Mouse (Mus musculus): ENCODE measurements around the gene Hexb.

DNA sequence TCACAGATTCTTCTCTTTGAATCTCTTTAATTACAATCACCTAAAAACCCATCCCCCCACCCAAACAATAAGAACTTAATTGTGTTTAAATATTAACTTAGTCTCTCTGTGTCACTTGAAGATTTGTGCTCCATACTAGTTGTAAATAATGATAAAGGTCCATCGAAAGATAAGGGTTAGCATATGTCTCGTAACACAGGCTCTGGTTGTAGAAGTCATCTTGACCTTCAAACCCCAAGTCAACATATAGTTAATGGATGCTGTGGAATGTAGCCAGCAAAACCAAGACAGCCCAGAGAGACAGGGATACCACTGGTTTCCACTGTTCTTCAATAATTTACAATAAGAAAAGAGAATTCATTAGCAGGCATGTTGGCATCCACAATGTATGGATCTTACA, 14.0 kb downstream of the Hexb start:
- TF ChIP-seq TCF12 (IDR thresholded peaks at IDR 0.05; ENCODE audit: insufficient read depth, poor library complexity, severe bottlenecking) (no peak), POLR2A (IDR thresholded peaks at IDR 0.05; ENCODE audit: insufficient read length, low read depth) (no peak), POLR2AphosphoS2 (IDR thresholded peaks at IDR 0.05; ENCODE audit: insufficient read length, low read depth) (no peak), MAX (IDR thresholded peaks at IDR 0.05; ENCODE audit: low read depth) (no peak), E2F4 (IDR thresholded peaks at IDR 0.05; ENCODE audit: insufficient read depth) (no peak), CEBPB (IDR thresholded peaks at IDR 0.05; ENCODE audit: insufficient read depth, poor library complexity, severe bottlenecking) (no peak), REST (IDR thresholded peaks at IDR 0.05; ENCODE audit: insufficient read depth, insufficient read length) (no peak), USF1 (IDR thresholded peaks at IDR 0.05; ENCODE audit: low read depth) (no peak)
